Mouse (Mus musculus) thymus, postnatal 14 days (tissue): ENCODE measurements at regions not wholly inside any gene's neighbourhood (a gene's known extent, or its start where the extent isn't known, plus 50 kb on each side); places are given as distances from the start of the nearest gene placed in this dataset.

Experiments used
- DNase-seq: peaks from one replicate; pipeline ENCODE4 v3.0.0; 2021

GRCm38 (mm10) chr9:69814432-69814831 is 53.7 kb upstream of the Foxb1 start:
- no peak for DNase-seq

DNA sequence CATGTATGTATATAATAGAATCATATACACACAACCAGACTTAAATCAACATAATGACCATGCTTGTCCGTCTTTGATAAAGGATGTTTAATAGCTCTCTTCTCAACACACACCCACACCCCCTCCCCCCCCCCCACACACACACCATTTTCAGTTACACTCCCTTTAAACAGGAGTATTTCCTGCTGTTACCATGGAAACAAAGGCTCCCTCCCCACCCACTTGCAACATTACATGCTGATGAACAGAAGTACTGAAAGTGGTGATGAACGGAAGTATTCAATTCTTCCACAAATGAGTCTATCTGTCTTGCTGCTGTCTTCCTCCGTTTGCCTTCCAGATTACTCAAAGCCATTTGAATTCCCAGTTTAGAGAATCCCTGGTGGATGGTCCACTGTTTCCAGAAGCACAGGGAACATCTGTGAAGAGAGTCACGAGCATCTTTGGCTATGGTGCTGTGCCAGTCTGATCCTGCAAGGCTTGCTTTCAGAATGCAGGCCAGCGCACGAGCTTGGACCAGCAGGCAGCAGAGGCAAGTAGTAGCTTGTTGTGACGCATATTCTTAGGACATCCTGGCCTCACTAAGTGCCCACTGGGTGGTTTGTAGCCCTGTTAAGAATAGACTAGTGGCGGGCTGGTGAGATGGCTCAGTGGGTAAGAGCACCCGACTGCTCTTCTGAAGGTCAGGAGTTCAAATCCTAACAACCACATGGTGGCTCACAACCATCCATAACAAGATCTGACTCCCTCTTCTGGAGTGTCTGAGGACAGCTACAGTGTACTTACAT is 62.6 kb upstream of the Foxb1 start:
- no peak for DNase-seq

GRCm38 (mm10) chr9:69828428-69828827 is 67.7 kb upstream of the Foxb1 start:
- no peak for DNase-seq

DNA sequence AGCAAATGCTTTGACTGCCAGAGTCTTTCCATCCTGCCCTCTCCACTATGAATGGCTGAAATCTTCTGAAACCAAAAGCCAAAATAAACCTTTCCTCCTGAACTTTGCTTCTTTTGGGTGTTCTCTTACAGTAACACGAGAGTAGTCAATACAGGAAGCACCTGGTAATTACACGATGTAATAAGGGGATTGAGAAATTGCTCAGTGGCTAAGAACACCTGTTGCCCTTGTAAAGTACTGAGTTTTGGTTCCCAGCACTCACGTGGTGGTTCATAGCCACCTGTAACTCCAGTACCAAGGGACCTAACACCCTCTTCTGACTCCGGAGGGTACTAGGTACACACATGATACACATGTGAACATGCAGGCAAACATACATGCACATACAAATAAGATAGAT is 74.7 kb upstream of the Foxb1 start:
- DNase-seq, result no peak

- DNase-seq, result no peak
Measured at GRCm38 (mm10) chr9:69839198-69839597, 78.5 kb upstream of the Foxb1 start.

GRCm38 (mm10) chr9:69844712-69845111 is 84.0 kb upstream of the Foxb1 start:
- DNase-seq, result no peak

GRCm38 (mm10) chr9:69845210-69845609 is 84.5 kb upstream of the Foxb1 start:
- DNase-seq, result no peak

- no peak for DNase-seq
Measured at GRCm38 (mm10) chr9:69856621-69857020, 95.9 kb upstream of the Foxb1 start.

DNA sequence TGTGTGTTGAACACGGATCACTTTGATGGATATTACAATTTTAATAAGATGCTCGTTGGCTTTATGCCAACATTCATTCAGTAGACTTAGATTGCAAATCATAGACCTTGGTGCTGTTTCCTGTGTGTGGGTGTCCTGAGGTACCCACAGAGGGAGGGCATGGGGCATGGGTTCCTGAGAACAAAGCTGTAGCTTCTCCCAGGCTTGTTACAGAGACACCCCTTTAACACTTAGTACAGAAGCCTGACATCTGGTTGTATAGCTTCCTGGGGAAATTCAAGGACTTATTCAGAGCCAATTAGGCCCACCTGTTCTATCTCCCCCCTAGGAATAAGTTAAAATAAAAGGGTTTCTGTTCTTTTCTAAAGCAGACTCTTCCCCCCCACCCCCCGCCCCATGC is 97.9 kb upstream of the Foxb1 start:
- no peak for DNase-seq

GRCm38 (mm10) chr9:69870182-69870581 is 109.4 kb upstream of the Foxb1 start:
- peak; percentile 3 for DNase-seq

GRCm38 (mm10) chr9:69886351-69886750 is 102.9 kb upstream of the Bnip2 start:
- no peak for DNase-seq

- no peak for DNase-seq
Measured at GRCm38 (mm10) chr9:69898016-69898415, 91.2 kb upstream of the Bnip2 start.

- DNase-seq, result peak; percentile 12
Measured at GRCm38 (mm10) chr9:69899371-69899770, 89.9 kb upstream of the Bnip2 start.

GRCm38 (mm10) chr9:69900871-69901270 is 88.4 kb upstream of the Bnip2 start:
- no peak for DNase-seq

- DNase-seq, result no peak
Measured at GRCm38 (mm10) chr9:69907123-69907945, 81.9 kb upstream of the Bnip2 start.

- no peak for DNase-seq
Measured at GRCm38 (mm10) chr9:69910621-69911020, 78.6 kb upstream of the Bnip2 start.

- no peak for DNase-seq
Measured at GRCm38 (mm10) chr9:69928126-69928525, 61.1 kb upstream of the Bnip2 start.

- no peak for DNase-seq
Measured at GRCm38 (mm10) chr9:69937863-69938262, 51.4 kb upstream of the Bnip2 start.
